Mouse (Mus musculus) intestine, embryonic 15.5 days (tissue): ENCODE measurements around the gene Cdkn1b. TPM values are rescaled to one million over a fixed set of nuclear protein-coding genes. Genes with fewer than 3 reads are reported as not detected.

ENCODE experiments used
- ATAC-seq: fragments of 200-750 bp; cut with Nextera tagmentation; 2 replicates; pipeline ENCODE4 v1.8.0; 2017; ENCODE audit warnings: moderate TSS enrichment, moderate library complexity
- H3K27ac ChIP-seq: fragments of 300-500 bp; sonication (generic); 2 replicates; pipeline ENCODE4 v1.5.1; 2015; ENCODE audit warnings: mild to moderate bottlenecking, inconsistent platforms
- H3K27me3 ChIP-seq: fragments of 300-500 bp; sonication (generic); replicated peaks from 2 replicates; pipeline ENCODE4 v1.6.1; 2015; ENCODE audit warnings: inconsistent platforms
- H3K36me3 ChIP-seq: fragments of 300-500 bp; sonication (generic); 2 replicates; pipeline ENCODE4 v1.6.1; 2015; ENCODE audit warnings: inconsistent platforms
- H3K4me1 ChIP-seq: fragments of 300-500 bp; sonication (generic); replicated peaks from 2 replicates; pipeline ENCODE4 v1.6.1; 2015; ENCODE audit warnings: inconsistent platforms
- H3K4me2 ChIP-seq: fragments of 300-500 bp; sonication (generic); replicated peaks from 2 replicates; pipeline ENCODE4 v1.6.1; 2015; ENCODE audit warnings: mild to moderate bottlenecking, inconsistent platforms
- H3K4me3 ChIP-seq: fragments of 300-500 bp; sonication (generic); replicated peaks from 2 replicates; pipeline ENCODE4 v1.5.1; 2015; ENCODE audit warnings: inconsistent platforms
- H3K9ac ChIP-seq: fragments of 300-500 bp; sonication (generic); 2 replicates; pipeline ENCODE4 v1.6.1; 2015; ENCODE audit warnings: inconsistent platforms
- H3K9me3 ChIP-seq: fragments of 300-500 bp; sonication (generic); 2 replicates; pipeline ENCODE4 v1.6.1; 2016; ENCODE audit warnings: inconsistent platforms
- WGBS: fragments of 180-500 bp; shearing (Covaris S2); methylation state at CpG from one replicate; pipeline ENCODE4 v1.1.7; 2015; 5-methylcytosine and 5-hydroxymethylcytosine counted together
- polyA plus RNA-seq: library from polyadenylated mRNA; unstranded; fragments of >200 nt; fragmentation: Nextera tagmentation; extraction: Ambion mirVana; gene quantifications from 2 replicates; pipeline ENCODE4 v1.2.1, GENCODE M21; 2015

Cdkn1b gene
- polyA plus RNA-seq, 1 experiment from 2014 or later: 15.9 TPM

DNA sequence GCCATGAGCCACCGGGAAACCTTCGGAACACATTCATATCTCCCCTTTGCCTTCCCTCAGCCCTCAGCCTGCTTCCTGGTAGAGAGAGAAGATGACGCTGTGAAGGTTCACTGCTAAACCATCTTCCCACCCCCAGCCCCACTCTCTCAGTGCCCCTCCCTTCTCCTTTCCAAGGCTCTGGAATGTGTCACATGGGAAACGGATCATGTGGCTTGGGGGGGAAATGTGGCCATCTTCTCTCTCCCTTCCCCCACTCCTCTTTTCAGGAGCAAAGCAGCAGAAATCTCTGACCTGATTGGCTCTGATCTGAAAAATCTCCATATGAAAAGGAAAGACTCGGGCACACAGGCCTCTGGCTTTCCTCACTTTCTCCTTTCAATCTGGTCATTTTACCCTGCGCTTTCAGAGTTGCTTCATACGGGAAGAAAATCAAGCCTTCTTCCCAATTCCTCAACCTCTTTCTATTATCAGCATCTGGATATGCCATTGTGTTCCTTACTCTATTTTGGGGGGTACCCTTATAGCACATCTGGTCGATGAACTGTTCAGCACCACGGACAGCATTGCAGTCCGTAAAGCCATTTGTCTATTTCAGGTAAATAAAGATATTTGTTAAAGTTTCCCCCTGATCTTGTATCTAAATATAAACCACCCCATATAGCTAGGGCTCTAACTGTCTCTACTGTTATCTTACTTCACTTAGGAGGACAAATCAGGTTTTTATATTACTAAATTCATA lies 32.3 kb upstream of the Cdkn1b start:
- ATAC-seq: peak; percentile 70; the same call in 1 of the 2 replicates
- Histone ChIP-seq H3K9me3 (no peaks in the 10 kb centered on the region), H3K27ac (no peak overlapping the region), H3K4me2 (peak overlapping the region; percentile 43), H3K4me3 (peak overlapping the region; percentile 20), H3K36me3 (no peaks in the 10 kb centered on the region), H3K4me1 (0 out of 2 replicates have a peak, but pooled peaks cover 4% of the 10 kb centered on the region), H3K9ac (no peak overlapping the region), H3K27me3 (no peaks in the 10 kb centered on the region)
- whole genome bisulfite sequencing: 5% methylated on average over 10 of the region's 10 CpGs

DNA sequence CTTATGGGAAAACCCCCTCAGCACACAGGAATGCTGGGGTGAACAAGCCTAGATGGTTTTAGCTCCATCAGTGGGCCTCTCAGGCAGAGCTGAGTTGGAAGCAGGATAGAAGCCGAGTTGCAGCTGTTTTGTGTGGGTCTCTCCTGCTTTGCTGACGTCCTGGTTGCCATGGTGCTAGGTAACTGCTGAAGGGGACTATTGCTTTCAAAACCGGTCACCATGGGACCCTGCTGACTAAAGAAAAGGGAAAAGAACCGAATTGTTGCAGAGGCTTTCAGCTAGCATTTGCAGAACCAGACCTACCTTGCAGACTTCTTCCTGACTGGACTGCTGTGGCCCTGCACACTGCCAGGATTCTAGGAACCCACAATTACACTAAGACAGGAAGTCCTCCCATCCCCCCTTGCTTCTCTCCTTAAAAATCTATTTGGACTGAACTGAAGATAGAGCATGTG lies 31.6 kb upstream of the Cdkn1b start:
- Histone ChIP-seq H3K9me3 (no peaks in the 10 kb centered on the region), H3K36me3 (no peaks in the 10 kb centered on the region), H3K9ac (no peak overlapping the region), H3K27ac (no peak overlapping the region), H3K4me3 (no peak overlapping the region), H3K27me3 (no peaks in the 10 kb centered on the region), H3K4me2 (no peak overlapping the region), H3K4me1 (0 out of 2 replicates have a peak, but pooled peaks cover 4% of the 10 kb centered on the region)
- WGBS: 9% methylated on average over 4 of the region's 4 CpGs
- ATAC-seq: no peak

DNA sequence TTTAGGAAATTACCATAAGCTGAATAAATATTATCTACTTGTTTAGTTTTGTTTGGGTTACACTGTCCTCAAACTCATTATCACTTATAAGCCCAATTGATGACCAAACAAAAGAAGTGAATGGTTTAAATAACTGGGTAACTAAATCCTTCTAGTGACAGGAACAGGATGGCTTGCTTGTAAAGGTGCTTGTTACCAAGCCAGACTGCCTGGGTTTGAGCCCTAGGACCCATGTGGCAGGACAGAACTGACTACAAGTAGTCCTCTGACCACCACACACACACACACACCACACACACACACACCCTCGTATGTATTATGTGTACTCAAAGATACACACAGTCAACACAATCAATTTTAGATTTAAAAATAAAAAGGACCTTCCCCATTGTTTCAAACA lies 30.4 kb upstream of the Cdkn1b start:
- ATAC-seq: no peak
- H3K27me3 ChIP-seq: no peaks in the 10 kb centered on the region
- H3K27ac ChIP-seq: no peak overlapping the region
- WGBS: 89% methylated on average over 1 of the region's 1 CpGs
- no peak overlapping the region for H3K4me3 ChIP-seq
- H3K36me3 ChIP-seq: no peaks in the 10 kb centered on the region
- H3K4me1 ChIP-seq: 0 out of 2 replicates have a peak, but pooled peaks cover 4% of the 10 kb centered on the region
- H3K4me2 ChIP-seq: no peak overlapping the region
- H3K9ac ChIP-seq: no peak overlapping the region
- no peaks in the 10 kb centered on the region for H3K9me3 ChIP-seq

DNA sequence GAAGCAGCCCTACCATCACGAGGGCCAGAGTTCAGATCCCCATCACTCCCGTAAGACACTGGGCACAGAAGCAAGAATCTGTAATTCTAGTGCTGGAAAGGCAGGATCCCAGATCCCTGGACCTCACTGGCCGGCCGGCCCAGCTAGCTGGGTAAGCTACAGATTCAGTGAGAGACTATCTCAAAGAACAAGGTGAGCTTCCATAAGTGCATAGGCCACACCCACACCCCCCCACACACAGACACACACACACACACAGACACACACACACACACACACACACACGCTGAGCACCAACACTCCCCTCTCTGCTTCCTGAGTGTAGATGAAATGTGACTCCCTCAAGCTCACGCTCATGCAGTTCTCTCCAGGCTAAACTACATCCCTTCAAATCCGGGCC lies 29.8 kb upstream of the Cdkn1b start:
- no peaks in the 10 kb centered on the region for H3K36me3 ChIP-seq
- H3K9me3 ChIP-seq: no peaks in the 10 kb centered on the region
- 80% methylated on average over 7 of the region's 7 CpGs for WGBS
- no peaks in the 10 kb centered on the region for H3K27me3 ChIP-seq
- H3K27ac ChIP-seq: no peak overlapping the region
- H3K4me3 ChIP-seq: no peak overlapping the region
- 0 out of 2 replicates have a peak, but pooled peaks cover 4% of the 10 kb centered on the region for H3K4me1 ChIP-seq
- ATAC-seq: no peak
- no peak overlapping the region for H3K4me2 ChIP-seq
- no peak overlapping the region for H3K9ac ChIP-seq

DNA sequence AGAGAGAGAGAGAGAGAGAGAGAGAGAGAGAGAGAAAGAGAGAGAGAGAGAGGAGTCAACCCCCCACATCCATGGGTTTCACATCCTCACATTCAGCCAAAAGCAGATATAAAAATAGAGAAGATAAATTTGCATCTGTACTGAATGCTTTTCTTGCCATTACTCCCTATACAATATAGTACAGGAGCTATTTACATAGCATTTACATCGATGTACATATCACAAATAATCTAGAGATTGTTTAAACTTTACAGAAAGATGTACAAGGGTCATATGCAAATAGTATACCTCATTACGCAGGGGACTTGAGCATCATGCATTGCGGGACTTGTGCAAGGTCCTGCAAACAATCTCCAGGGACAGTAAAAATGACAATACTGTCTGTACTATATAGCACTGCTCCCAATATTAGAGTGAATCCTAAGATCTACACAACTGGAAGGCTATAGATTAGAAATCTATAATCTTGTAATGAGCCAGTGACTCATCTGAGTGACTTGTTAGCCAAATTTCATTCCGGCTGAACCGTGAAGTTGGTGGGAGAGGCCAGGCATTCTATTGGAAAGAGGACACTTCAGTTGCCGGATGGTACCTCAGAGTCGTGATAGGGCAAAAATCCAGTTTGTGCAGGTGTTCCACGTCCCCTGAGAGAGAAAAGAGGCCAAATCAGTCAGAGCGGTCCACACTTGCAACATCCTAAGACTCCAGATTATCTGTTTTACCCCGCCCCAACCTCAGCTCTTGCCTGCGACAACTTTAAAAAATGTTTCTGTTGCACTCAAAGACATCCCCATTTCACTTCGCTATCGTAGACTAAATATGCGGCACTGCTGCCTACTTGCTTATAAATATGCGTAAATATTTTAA lies 23.4 kb upstream of the Cdkn1b start:
- H3K9ac ChIP-seq: peak overlapping the region; percentile 47; the same call in 1 of the 2 replicates
- no peaks in the 10 kb centered on the region for H3K36me3 ChIP-seq
- 0 out of 2 replicates have a peak, but pooled peaks cover 4% of the 10 kb centered on the region for H3K4me1 ChIP-seq
- no peaks in the 10 kb centered on the region for H3K27me3 ChIP-seq
- 43% methylated on average over 15 of the region's 15 CpGs for WGBS
- no peak for ATAC-seq
- peak overlapping the region; percentile 99; the same call in 1 of the 2 replicates for H3K27ac ChIP-seq
- H3K9me3 ChIP-seq: no peaks in the 10 kb centered on the region
- peak overlapping the region; percentile 47 for H3K4me3 ChIP-seq
- peak overlapping the region; percentile 74 for H3K4me2 ChIP-seq

DNA sequence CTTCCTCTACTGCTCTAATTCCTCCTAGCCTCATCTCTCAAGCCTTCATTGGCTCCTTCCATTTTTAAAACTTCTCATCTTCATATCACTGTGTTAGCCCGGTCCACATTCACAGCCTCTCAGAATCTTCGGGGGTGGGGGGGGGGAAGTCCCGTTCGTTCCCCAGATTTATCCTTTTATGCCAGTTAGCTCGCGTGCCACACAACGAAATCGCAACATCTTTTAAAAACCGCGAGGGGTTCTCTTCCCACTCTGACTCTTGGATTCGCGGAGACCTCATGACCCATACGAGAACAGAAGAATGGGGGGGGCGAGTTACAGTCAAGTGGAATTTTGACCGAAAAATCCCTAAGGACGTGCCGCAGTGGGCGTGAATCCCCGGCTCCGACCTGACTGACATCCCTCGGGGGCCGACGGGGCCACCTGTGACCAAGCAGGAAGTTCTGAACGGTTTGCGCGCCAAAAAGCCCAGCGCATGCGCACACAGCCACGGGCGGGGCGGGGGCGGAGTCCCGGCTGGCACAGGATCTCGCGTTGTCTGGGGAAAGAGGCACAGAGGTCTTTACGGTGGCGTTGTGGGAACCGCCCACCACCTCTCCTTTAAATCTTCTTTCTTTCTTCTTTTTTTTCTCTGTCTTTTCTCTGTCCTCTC lies 22.6 kb upstream of the Cdkn1b start:
- Histone ChIP-seq H3K4me3 (peak overlapping the region; percentile 47), H3K4me1 (0 out of 2 replicates have a peak, but pooled peaks cover 4% of the 10 kb centered on the region), H3K4me2 (peak overlapping the region; percentile 74), H3K9me3 (no peaks in the 10 kb centered on the region), H3K9ac (peak overlapping the region; percentile 65), H3K27ac (peak overlapping the region; percentile 99), H3K27me3 (no peaks in the 10 kb centered on the region), H3K36me3 (no peaks in the 10 kb centered on the region)
- under 1% methylated on average over 38 of the region's 38 CpGs for WGBS
- ATAC-seq: peak; percentile 95

DNA sequence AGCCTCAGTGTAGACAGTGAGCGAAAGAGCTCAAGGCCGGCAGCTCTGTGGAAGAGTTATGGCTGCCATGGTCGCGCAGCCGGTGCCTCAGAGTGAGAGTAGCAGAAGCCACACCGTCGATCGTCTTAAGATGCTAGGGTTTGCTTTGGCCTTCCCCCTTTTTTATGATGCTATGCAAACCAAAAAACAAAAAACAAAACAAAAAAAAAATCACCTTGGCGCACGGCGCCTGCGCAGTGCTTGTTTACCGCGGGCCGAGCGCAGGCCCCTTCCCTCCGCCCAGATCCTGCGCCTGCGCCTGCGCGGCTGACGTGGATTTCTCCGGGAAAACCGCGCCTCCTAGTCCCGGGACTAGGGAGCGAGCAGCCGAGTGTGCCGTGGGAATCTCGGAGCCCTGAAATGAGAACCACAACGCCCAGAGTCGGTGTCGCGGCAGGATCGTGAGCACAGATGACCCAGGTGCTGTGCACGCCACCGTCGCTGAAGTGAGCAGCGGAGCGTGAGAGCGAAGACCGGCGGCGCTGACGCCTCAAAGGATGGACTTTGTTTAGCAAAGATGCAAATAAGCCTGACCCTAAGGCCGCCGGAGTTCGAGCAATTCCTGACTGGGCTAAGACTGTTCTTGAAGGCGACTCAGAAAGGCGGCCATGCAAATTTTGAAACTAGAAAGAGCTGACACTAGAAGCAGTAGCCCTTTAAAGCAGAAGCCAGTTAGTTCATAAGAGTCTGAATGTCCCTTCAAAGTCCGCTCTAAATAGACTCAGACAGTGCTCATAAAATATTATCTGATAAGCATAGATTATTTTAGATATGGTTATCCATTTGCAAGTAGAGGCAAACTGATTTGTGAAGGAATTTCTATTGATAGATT lies 21.9 kb upstream of the Cdkn1b start, which contains the start of gene Gpr19:
TSS of gene Gpr19 (minus strand) at position 484 of the 871 bp plus-strand sequence.
- peak within 1 kb of the TSS; percentile 99 for H3K27ac ChIP-seq
- no peaks in the 10 kb centered on the region for H3K36me3 ChIP-seq
- under 1% methylated on average over 51 of the region's 51 CpGs for WGBS
- peak; percentile 95 for ATAC-seq
- H3K27me3 ChIP-seq: no peaks in the 10 kb centered on the region
- peak within 1 kb of the TSS; percentile 74 for H3K4me2 ChIP-seq
- H3K9me3 ChIP-seq: no peaks in the 10 kb centered on the region
- 0 out of 2 replicates have a peak, but pooled peaks cover 4% of the 10 kb centered on the region for H3K4me1 ChIP-seq
- peak within 1 kb of the TSS; percentile 47 for H3K4me3 ChIP-seq
- H3K9ac ChIP-seq: peak within 1 kb of the TSS; percentile 65

DNA sequence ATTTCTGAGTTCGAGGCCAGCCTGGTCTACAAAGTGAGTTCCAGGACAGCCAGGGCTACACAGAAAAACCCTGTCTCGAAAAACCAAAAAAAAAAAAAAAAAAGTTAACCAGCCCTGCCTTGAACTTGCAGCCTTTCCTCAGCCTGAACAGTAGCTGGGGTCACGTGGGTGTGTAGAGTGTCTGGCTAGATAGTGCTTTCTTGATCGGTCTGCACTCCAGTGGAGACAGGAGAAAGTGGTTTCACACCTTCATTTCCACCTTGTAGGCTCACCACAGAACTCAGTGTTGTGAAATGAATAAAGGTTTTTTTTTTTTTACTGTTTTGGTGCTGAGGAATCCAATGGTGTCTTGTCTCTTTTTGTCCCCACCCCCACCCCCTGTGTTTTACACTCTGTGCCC lies 16.8 kb upstream of the Cdkn1b start:
- ATAC-seq: no peak
- H3K4me1 ChIP-seq: no peaks in the 10 kb centered on the region
- WGBS: 87% methylated on average over 4 of the region's 4 CpGs

DNA sequence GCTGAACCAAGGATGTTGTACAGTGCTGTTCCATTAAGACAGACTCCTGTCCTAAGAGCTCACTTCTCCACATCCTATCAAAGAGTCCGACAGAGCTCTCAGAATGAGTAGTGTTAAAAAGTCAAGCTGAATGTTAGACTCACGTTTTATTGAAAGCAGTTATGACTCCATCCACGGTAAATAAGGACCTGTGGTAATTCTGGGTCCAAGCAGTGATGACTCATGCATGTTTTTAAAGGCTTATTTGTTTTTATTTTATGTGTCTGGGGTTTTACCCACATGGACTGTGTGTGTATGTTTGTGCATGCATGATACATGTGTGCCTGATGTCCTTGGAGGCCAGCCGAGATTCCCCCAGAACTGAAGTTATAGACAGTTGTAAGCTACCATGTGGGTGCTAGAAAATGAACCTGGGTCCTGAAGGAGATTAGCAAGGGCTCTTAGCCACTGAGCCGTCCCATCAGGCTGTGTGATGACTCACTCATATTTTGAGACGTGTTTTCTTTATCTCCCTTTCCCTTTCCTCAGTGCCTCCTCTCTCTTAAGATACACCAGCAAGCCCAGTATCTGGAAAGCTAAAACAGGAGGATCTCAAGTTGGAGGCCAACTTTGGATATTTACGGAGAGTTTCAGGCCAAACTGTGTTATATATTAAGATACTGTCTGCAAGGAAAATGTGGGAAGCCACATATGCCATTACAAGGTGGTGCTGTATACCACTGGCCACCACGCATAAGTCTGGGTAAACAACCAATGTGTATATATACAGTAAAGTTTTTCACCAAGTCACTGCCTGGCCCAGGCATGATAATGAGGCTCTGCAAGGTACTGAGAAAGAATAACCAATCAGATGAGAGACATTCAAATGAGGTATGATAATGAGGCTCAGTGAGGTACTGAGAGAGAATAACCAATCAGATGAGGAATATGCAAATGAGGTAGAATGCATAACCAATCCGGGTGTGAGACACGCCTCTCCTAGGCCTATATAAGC lies 16.0 kb upstream of the Cdkn1b start:
- H3K4me2 ChIP-seq: no peak overlapping the region
- no peak overlapping the region for H3K4me3 ChIP-seq
- H3K36me3 ChIP-seq: no peaks in the 10 kb centered on the region
- no peaks in the 10 kb centered on the region for H3K4me1 ChIP-seq
- no peak overlapping the region for H3K27ac ChIP-seq
- H3K27me3 ChIP-seq: no peaks in the 10 kb centered on the region
- no peak overlapping the region for H3K9ac ChIP-seq
- ATAC-seq: no peak
- H3K9me3 ChIP-seq: no peaks in the 10 kb centered on the region
- 89% methylated on average over 10 of the region's 10 CpGs for WGBS

More for the DNA sequence above, 16.8 kb upstream of the Cdkn1b start:
- Histone ChIP-seq H3K9ac (no peak overlapping the region), H3K9me3 (no peaks in the 10 kb centered on the region), H3K27me3 (no peaks in the 10 kb centered on the region), H3K4me3 (no peak overlapping the region), H3K36me3 (no peaks in the 10 kb centered on the region), H3K27ac (no peak overlapping the region), H3K4me2 (no peak overlapping the region)

DNA sequence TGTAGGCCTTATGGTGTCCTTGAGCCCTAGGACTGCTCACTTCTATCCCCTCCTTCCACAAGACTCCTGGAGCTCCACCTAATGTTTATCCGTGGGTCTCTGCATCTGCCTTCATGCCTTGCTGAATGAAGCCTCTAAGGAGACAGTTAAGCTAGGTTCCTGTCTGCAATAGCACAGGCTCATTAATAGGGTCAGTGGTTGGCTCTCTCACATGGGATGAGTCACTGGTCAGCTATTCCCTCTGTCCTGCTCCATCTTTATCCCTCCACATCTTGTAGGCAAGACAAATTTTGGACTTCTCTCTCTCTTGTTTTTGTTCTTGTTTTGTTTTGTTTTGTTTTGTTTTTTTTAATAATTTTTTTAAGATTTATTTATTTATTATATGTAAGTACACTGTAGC lies 14.4 kb upstream of the Cdkn1b start:
- 83% methylated on average over 1 of the region's 1 CpGs for WGBS
- H3K9me3 ChIP-seq: no peaks in the 10 kb centered on the region
- no peaks in the 10 kb centered on the region for H3K27me3 ChIP-seq
- ATAC-seq: no peak
- H3K27ac ChIP-seq: no peak overlapping the region
- no peak overlapping the region for H3K9ac ChIP-seq
- no peak overlapping the region for H3K4me3 ChIP-seq
- no peaks in the 10 kb centered on the region for H3K36me3 ChIP-seq
- H3K4me2 ChIP-seq: no peak overlapping the region
- H3K4me1 ChIP-seq: no peaks in the 10 kb centered on the region
